Mouse (Mus musculus) stomach, embryonic 15.5 days (tissue): ENCODE data around the gene Rtp3. TPM values are rescaled to one million over a fixed set of nuclear protein-coding genes. Genes with fewer than 3 reads are reported as not detected.

Source experiments
- ATAC-seq: fragments of 200-750 bp; cut with Nextera tagmentation; 2 replicates; pipeline ENCODE4 v1.8.0; 2017; ENCODE audit warnings: low read depth, moderate number of reproducible peaks, moderate TSS enrichment; ENCODE audit not compliant: insufficient read depth, low FRiP score
- H3K27ac ChIP-seq: fragments of 300-500 bp; sonication (generic); 2 replicates; pipeline ENCODE4 v1.5.1; 2015; ENCODE audit warnings: mild to moderate bottlenecking, inconsistent platforms
- H3K27me3 ChIP-seq: fragments of 300-500 bp; sonication (generic); replicated peaks from 2 replicates; pipeline ENCODE4 v1.6.1; 2015; ENCODE audit warnings: inconsistent platforms
- H3K36me3 ChIP-seq: fragments of 300-500 bp; sonication (generic); 2 replicates; pipeline ENCODE4 v1.6.1; 2015; ENCODE audit warnings: inconsistent platforms
- H3K4me1 ChIP-seq: fragments of 300-500 bp; sonication (generic); 2 replicates; pipeline ENCODE4 v1.6.1; 2015; ENCODE audit warnings: inconsistent platforms
- H3K4me2 ChIP-seq: fragments of 300-500 bp; sonication (generic); 2 replicates; pipeline ENCODE4 v1.6.1; 2015; ENCODE audit warnings: mild to moderate bottlenecking, inconsistent platforms
- H3K4me3 ChIP-seq: fragments of 300-500 bp; sonication (generic); replicated peaks from 2 replicates; pipeline ENCODE4 v1.5.1; 2015; ENCODE audit warnings: inconsistent platforms
- H3K9ac ChIP-seq: fragments of 300-500 bp; sonication (generic); 2 replicates; pipeline ENCODE4 v1.6.1; 2015; ENCODE audit warnings: inconsistent platforms
- H3K9me3 ChIP-seq: fragments of 300-500 bp; sonication (generic); 2 replicates; pipeline ENCODE4 v1.6.1; 2016; ENCODE audit warnings: inconsistent platforms
- WGBS: fragments of 180-500 bp; shearing (Covaris S2); methylation state at CpG from one replicate; pipeline ENCODE4 v1.1.7; 2015; 5-methylcytosine and 5-hydroxymethylcytosine counted together
- polyA plus RNA-seq: library from polyadenylated mRNA; unstranded; fragments of >200 nt; fragmentation: Nextera tagmentation; extraction: Ambion mirVana; gene quantifications from 2 replicates; pipeline ENCODE4 v1.2.1, GENCODE M21; 2015

Gene Rtp3
- polyA plus RNA-seq, 1 experiment from 2014 or later, result 1.1 TPM

GRCm38 (mm10) chr9:110952398-110952797 is 38.0 kb downstream of the Rtp3 start:
- WGBS, result 52% methylated on average over 6 of the region's 6 CpGs
- 0 out of 2 replicates have a peak, but pooled peaks cover 6% of the 10 kb centered on the region for H3K4me1 ChIP-seq
- no peaks in the 10 kb centered on the region for H3K36me3 ChIP-seq
- no peak overlapping the region for H3K4me3 ChIP-seq
- ATAC-seq, result no peak
- no peak overlapping the region for H3K27ac ChIP-seq
- H3K9me3 ChIP-seq, result no peaks in the 10 kb centered on the region
- no peak overlapping the region for H3K4me2 ChIP-seq
- H3K9ac ChIP-seq, result no peak overlapping the region
- H3K27me3 ChIP-seq, result peaks cover 19% of the 10 kb centered on the region; the same call in 1 of the 2 replicates

GRCm38 (mm10) chr9:110951866-110952265 is 38.5 kb downstream of the Rtp3 start:
- Histone ChIP-seq H3K4me1 (0 out of 2 replicates have a peak, but pooled peaks cover 6% of the 10 kb centered on the region), H3K27ac (no peak overlapping the region), H3K9ac (no peak overlapping the region), H3K4me2 (no peak overlapping the region), H3K36me3 (no peaks in the 10 kb centered on the region), H3K27me3 (peaks cover 21% of the 10 kb centered on the region; the same call in 1 of the 2 replicates), H3K9me3 (no peaks in the 10 kb centered on the region), H3K4me3 (no peak overlapping the region)
- ATAC-seq, result no peak
- WGBS, result 92% methylated on average over 11 of the region's 13 CpGs

- Histone ChIP-seq H3K4me2 (no peak within 1 kb of the TSS), H3K4me3 (no peak within 1 kb of the TSS), H3K9me3 (no peaks in the 10 kb centered on the region), H3K9ac (no peak within 1 kb of the TSS), H3K4me1 (0 out of 2 replicates have a peak, but pooled peaks cover 6% of the 10 kb centered on the region), H3K27me3 (peaks cover 26% of the 10 kb centered on the region), H3K36me3 (no peaks in the 10 kb centered on the region), H3K27ac (no peak within 1 kb of the TSS)
- WGBS, result 66% methylated on average over 11 of the region's 11 CpGs
- no peak for ATAC-seq
Measured at GRCm38 (mm10) chr9:110951397-110951796, 39.0 kb downstream of the Rtp3 start, which contains the start of gene Lrrc2. Gene Lrrc2, plus strand, starts transcription at chr9:110951545.

GRCm38 (mm10) chr9:110950109-110950508 is 40.3 kb downstream of the Rtp3 start:
- H3K9ac ChIP-seq, result no peak overlapping the region
- H3K27ac ChIP-seq, result no peak overlapping the region
- H3K4me1 ChIP-seq, result 0 out of 2 replicates have a peak, but pooled peaks cover 6% of the 10 kb centered on the region
- no peaks in the 10 kb centered on the region for H3K9me3 ChIP-seq
- H3K27me3 ChIP-seq, result peaks cover 36% of the 10 kb centered on the region
- WGBS, result 91% methylated on average over 3 of the region's 3 CpGs
- no peak for ATAC-seq
- no peak overlapping the region for H3K4me3 ChIP-seq
- H3K4me2 ChIP-seq, result no peak overlapping the region
- H3K36me3 ChIP-seq, result no peaks in the 10 kb centered on the region

GRCm38 (mm10) chr9:110948813-110949310 is 41.5 kb downstream of the Rtp3 start:
- Histone ChIP-seq H3K27me3 (peaks cover 48% of the 10 kb centered on the region), H3K4me3 (no peak overlapping the region), H3K9me3 (no peaks in the 10 kb centered on the region), H3K36me3 (no peaks in the 10 kb centered on the region), H3K9ac (no peak overlapping the region), H3K27ac (no peak overlapping the region), H3K4me2 (no peak overlapping the region), H3K4me1 (0 out of 2 replicates have a peak, but pooled peaks cover 1% of the 10 kb centered on the region)
- ATAC-seq, result no peak
- 49% methylated on average over 8 of the region's 8 CpGs for WGBS

- no peaks in the 10 kb centered on the region for H3K36me3 ChIP-seq
- H3K4me1 ChIP-seq, result no peaks in the 10 kb centered on the region
- no peak for ATAC-seq
- no peak overlapping the region for H3K4me2 ChIP-seq
- no peak overlapping the region for H3K4me3 ChIP-seq
- no peak overlapping the region for H3K27ac ChIP-seq
- peaks cover 48% of the 10 kb centered on the region for H3K27me3 ChIP-seq
- 56% methylated on average over 6 of the region's 6 CpGs for WGBS
- H3K9ac ChIP-seq, result no peak overlapping the region
- no peaks in the 10 kb centered on the region for H3K9me3 ChIP-seq
Measured at GRCm38 (mm10) chr9:110947900-110948299, 42.5 kb downstream of the Rtp3 start.

GRCm38 (mm10) chr9:110947261-110947661 is 43.1 kb downstream of the Rtp3 start:
- H3K4me2 ChIP-seq, result no peak overlapping the region
- ATAC-seq, result no peak

GRCm38 (mm10) chr9:110946548-110947044 is 43.8 kb downstream of the Rtp3 start:
- no peak for ATAC-seq
- H3K36me3 ChIP-seq, result no peaks in the 10 kb centered on the region
- no peak overlapping the region for H3K4me2 ChIP-seq
- H3K9ac ChIP-seq, result no peak overlapping the region
- H3K27ac ChIP-seq, result no peak overlapping the region
- no peaks in the 10 kb centered on the region for H3K4me1 ChIP-seq
- H3K9me3 ChIP-seq, result no peaks in the 10 kb centered on the region
- H3K27me3 ChIP-seq, result peaks cover 38% of the 10 kb centered on the region
- 29% methylated on average over 20 of the region's 20 CpGs for WGBS
- H3K4me3 ChIP-seq, result no peak overlapping the region

More at GRCm38 (mm10) chr9:110947261-110947661, 43.1 kb downstream of the Rtp3 start:
- Histone ChIP-seq H3K4me3 (no peak overlapping the region), H3K27ac (no peak overlapping the region), H3K9me3 (no peaks in the 10 kb centered on the region), H3K4me1 (no peaks in the 10 kb centered on the region), H3K27me3 (peaks cover 42% of the 10 kb centered on the region), H3K36me3 (no peaks in the 10 kb centered on the region), H3K9ac (no peak overlapping the region)
- 20% methylated on average over 6 of the region's 6 CpGs for WGBS

- no peak within 1 kb of the TSS for H3K9ac ChIP-seq
- no peaks in the 10 kb centered on the region for H3K9me3 ChIP-seq
- H3K27ac ChIP-seq, result no peak within 1 kb of the TSS
- 15% methylated on average over 11 of the region's 11 CpGs for WGBS
- no peak within 1 kb of the TSS for H3K4me3 ChIP-seq
- H3K36me3 ChIP-seq, result no peaks in the 10 kb centered on the region
- no peak for ATAC-seq
- H3K27me3 ChIP-seq, result peaks cover 38% of the 10 kb centered on the region
- no peak within 1 kb of the TSS for H3K4me2 ChIP-seq
- H3K4me1 ChIP-seq, result no peaks in the 10 kb centered on the region
Measured at GRCm38 (mm10) chr9:110945926-110946325, 44.5 kb downstream of the Rtp3 start, which contains the start of gene Tdgf1. Gene Tdgf1, minus strand, starts transcription at chr9:110946158.

- H3K4me3 ChIP-seq, result no peak overlapping the region
- H3K4me2 ChIP-seq, result no peak overlapping the region
- no peaks in the 10 kb centered on the region for H3K4me1 ChIP-seq
- H3K27ac ChIP-seq, result no peak overlapping the region
- 3% methylated on average over 18 of the region's 18 CpGs for WGBS
- no peak for ATAC-seq
- H3K36me3 ChIP-seq, result no peaks in the 10 kb centered on the region
- no peak overlapping the region for H3K9ac ChIP-seq
- H3K27me3 ChIP-seq, result peaks cover 38% of the 10 kb centered on the region
- no peaks in the 10 kb centered on the region for H3K9me3 ChIP-seq
Measured at GRCm38 (mm10) chr9:110945343-110945742, 45.0 kb downstream of the Rtp3 start.

GRCm38 (mm10) chr9:110944265-110944664 is 46.1 kb downstream of the Rtp3 start:
- Histone ChIP-seq H3K4me1 (no peaks in the 10 kb centered on the region), H3K36me3 (no peaks in the 10 kb centered on the region)

GRCm38 (mm10) chr9:110937506-110938490 is 52.6 kb downstream of the Rtp3 start:
- H3K27me3 ChIP-seq, result no peaks in the 10 kb centered on the region
- ATAC-seq, result no peak
- 70% methylated on average over 12 of the region's 12 CpGs for WGBS

More at GRCm38 (mm10) chr9:110944265-110944664, 46.1 kb downstream of the Rtp3 start:
- no peak for ATAC-seq
- Histone ChIP-seq H3K4me2 (no peak overlapping the region), H3K9ac (no peak overlapping the region), H3K27ac (no peak overlapping the region), H3K4me3 (no peak overlapping the region), H3K27me3 (peaks cover 38% of the 10 kb centered on the region), H3K9me3 (no peaks in the 10 kb centered on the region)
- WGBS, result 28% methylated on average over 13 of the region's 13 CpGs

More at GRCm38 (mm10) chr9:110937506-110938490, 52.6 kb downstream of the Rtp3 start:
- no peak overlapping the region for H3K27ac ChIP-seq
- no peak overlapping the region for H3K4me2 ChIP-seq
- no peaks in the 10 kb centered on the region for H3K36me3 ChIP-seq
- no peaks in the 10 kb centered on the region for H3K4me1 ChIP-seq
- no peak overlapping the region for H3K4me3 ChIP-seq
- H3K9ac ChIP-seq, result no peak overlapping the region
- no peaks in the 10 kb centered on the region for H3K9me3 ChIP-seq
